Mouse (Mus musculus) forebrain, embryonic 15.5 days (tissue): Measurements from ENCODE around the gene Slit3. TPM values are rescaled to one million over a fixed set of nuclear protein-coding genes. Genes with fewer than 3 reads are reported as not detected.

Experiments
- ATAC-seq: fragments of 200-750 bp; cut with Nextera tagmentation; replicated peaks from 2 replicates; pipeline ENCODE4 v1.8.0; 2017; ENCODE audit warnings: mild to moderate bottlenecking, moderate TSS enrichment, moderate library complexity
- H3K27ac ChIP-seq: fragments of 300-500 bp; sonication (generic); replicated peaks from 2 replicates; pipeline ENCODE4 v1.5.1; 2015; ENCODE audit warnings: mild to moderate bottlenecking, inconsistent platforms
- H3K27me3 ChIP-seq: fragments of 300-500 bp; sonication (generic); 2 replicates; pipeline ENCODE4 v1.6.1; 2015; ENCODE audit warnings: inconsistent platforms
- H3K36me3 ChIP-seq: fragments of 300-500 bp; sonication (generic); 2 replicates; pipeline ENCODE4 v1.6.1; 2015; ENCODE audit warnings: mild to moderate bottlenecking, inconsistent platforms
- H3K4me1 ChIP-seq: fragments of 300-500 bp; sonication (generic); 2 replicates; pipeline ENCODE4 v1.6.1; 2015; ENCODE audit warnings: inconsistent platforms
- H3K4me2 ChIP-seq: fragments of 300-500 bp; sonication (generic); replicated peaks from 2 replicates; pipeline ENCODE4 v1.6.1; 2015; ENCODE audit warnings: mild to moderate bottlenecking, inconsistent platforms
- H3K4me3 ChIP-seq: fragments of 300-500 bp; sonication (generic); 2 replicates; pipeline ENCODE4 v1.5.1; 2015; ENCODE audit warnings: mild to moderate bottlenecking, inconsistent platforms
- H3K9ac ChIP-seq: fragments of 300-500 bp; sonication (generic); replicated peaks from 2 replicates; pipeline ENCODE4 v1.6.1; 2015; ENCODE audit warnings: mild to moderate bottlenecking, inconsistent platforms
- H3K9me3 ChIP-seq: fragments of 300-500 bp; sonication (generic); 2 replicates; pipeline ENCODE4 v1.6.1; 2016; ENCODE audit warnings: inconsistent platforms
- WGBS: fragments of 180-500 bp; shearing (Covaris S2); methylation state at CpG from one replicate; pipeline ENCODE4 v1.1.7; 2015; ENCODE audit warnings: mixed read lengths; 5-methylcytosine and 5-hydroxymethylcytosine counted together
- polyA plus RNA-seq: library from polyadenylated mRNA; unstranded; fragments of >200 nt; fragmentation: Nextera tagmentation; extraction: Ambion mirVana; gene quantifications from 2 replicates; pipeline ENCODE4 v1.2.1, GENCODE M21; 2015

Gene Slit3
- polyA plus RNA-seq, 1 experiment from 2014 or later, result 6.4 TPM

DNA sequence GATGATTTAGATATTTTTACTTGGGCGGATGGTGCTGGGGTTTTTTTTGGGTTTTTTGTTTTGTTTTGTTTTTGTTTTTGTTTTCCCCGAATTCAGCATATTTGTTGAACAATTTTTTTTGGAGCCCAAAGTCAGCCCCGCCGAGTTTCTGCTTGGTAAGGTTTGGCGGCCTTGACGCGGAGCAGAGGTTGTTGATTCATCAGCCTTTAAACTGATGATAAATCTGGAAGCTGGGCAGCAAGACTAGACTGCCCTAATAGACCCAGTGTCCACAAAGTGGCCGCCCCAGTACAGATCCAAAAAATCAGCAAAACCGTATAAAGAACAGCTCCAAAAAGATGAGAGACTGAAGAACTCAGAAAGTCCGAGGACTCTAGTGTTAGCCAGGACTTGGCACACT is 421.7 kb downstream of the Slit3 start:
- no peak for ATAC-seq
- H3K4me3 ChIP-seq, result no peak overlapping the region
- no peaks in the 10 kb centered on the region for H3K36me3 ChIP-seq
- 92% methylated on average over 10 of the region's 10 CpGs for WGBS
- H3K4me2 ChIP-seq, result no peak overlapping the region
- no peak overlapping the region for H3K27ac ChIP-seq
- H3K4me1 ChIP-seq, result peaks cover 6% of the 10 kb centered on the region
- no peak overlapping the region for H3K9ac ChIP-seq
- no peaks in the 10 kb centered on the region for H3K9me3 ChIP-seq
- H3K27me3 ChIP-seq, result peaks cover 80% of the 10 kb centered on the region

- WGBS, result 41% methylated on average over 31 of the region's 31 CpGs
- Histone ChIP-seq H3K9ac (peak overlapping the region; percentile 25; the same call in 1 of the 2 replicates), H3K9me3 (no peaks in the 10 kb centered on the region), H3K4me3 (peak overlapping the region; percentile 27), H3K4me2 (peak overlapping the region; percentile 33), H3K27me3 (peaks cover 80% of the 10 kb centered on the region), H3K4me1 (0 out of 2 replicates have a peak, but pooled peaks cover 3% of the 10 kb centered on the region), H3K27ac (no peak overlapping the region), H3K36me3 (no peaks in the 10 kb centered on the region)
- ATAC-seq, result 0 out of 2 replicates have a peak, but pooled peaks have one; percentile 35
These were observed 423.4 kb downstream of the Slit3 start for GRCm38 (mm10) chr11:35544112-35545064.

DNA sequence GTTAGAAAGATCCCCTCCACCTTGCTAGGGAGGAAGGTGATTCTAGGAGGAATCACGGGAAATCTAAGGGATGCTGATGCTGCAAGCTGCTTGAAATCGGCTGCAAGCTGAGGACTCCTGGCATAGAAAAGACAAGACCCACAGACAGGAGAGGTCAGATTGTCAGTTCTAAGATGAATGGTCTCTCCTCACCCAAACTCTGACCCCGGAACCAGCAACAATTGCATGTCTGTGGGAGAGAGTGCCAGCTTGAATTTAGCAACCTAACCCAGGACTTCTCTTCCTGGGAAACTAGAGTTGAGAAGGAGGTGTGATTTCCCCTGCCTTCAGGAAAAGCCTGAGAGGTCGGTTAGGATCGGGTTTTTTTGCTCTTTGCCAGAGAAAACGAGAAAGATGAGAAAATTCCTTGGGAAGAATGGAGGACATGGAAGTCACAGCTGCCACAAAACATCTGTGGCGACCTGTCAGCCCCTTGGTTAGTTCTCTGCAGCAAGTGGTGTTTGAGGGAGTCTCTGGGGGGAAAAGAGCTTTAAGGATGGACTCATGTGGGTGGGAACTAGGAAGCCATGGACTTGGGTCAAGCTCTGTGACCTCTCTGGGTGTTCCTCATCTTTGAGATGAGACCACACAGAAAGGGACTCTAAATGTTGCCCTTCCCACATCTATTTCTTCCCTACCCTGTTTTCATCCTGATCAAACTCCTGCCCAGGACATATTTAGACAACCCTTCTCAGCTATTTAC is 425.2 kb downstream of the Slit3 start:
- no peak overlapping the region for H3K4me3 ChIP-seq

GRCm38 (mm10) chr11:35550036-35550435 is 429.0 kb downstream of the Slit3 start:
- 93% methylated on average over 9 of the region's 9 CpGs for WGBS
- H3K27ac ChIP-seq, result no peak overlapping the region
- no peaks in the 10 kb centered on the region for H3K4me1 ChIP-seq
- no peak overlapping the region for H3K9ac ChIP-seq
- ATAC-seq, result no peak
- no peak overlapping the region for H3K4me3 ChIP-seq
- no peaks in the 10 kb centered on the region for H3K36me3 ChIP-seq
- H3K9me3 ChIP-seq, result no peaks in the 10 kb centered on the region
- peaks cover 90% of the 10 kb centered on the region for H3K27me3 ChIP-seq
- no peak overlapping the region for H3K4me2 ChIP-seq

More for the DNA sequence above, 425.2 kb downstream of the Slit3 start:
- no peak overlapping the region for H3K4me2 ChIP-seq
- ATAC-seq, result no peak
- no peak overlapping the region for H3K27ac ChIP-seq
- no peaks in the 10 kb centered on the region for H3K36me3 ChIP-seq
- WGBS, result 73% methylated on average over 7 of the region's 7 CpGs
- H3K9me3 ChIP-seq, result no peaks in the 10 kb centered on the region
- no peak overlapping the region for H3K9ac ChIP-seq
- H3K4me1 ChIP-seq, result 0 out of 2 replicates have a peak, but pooled peaks cover 3% of the 10 kb centered on the region
- peaks cover 92% of the 10 kb centered on the region for H3K27me3 ChIP-seq

DNA sequence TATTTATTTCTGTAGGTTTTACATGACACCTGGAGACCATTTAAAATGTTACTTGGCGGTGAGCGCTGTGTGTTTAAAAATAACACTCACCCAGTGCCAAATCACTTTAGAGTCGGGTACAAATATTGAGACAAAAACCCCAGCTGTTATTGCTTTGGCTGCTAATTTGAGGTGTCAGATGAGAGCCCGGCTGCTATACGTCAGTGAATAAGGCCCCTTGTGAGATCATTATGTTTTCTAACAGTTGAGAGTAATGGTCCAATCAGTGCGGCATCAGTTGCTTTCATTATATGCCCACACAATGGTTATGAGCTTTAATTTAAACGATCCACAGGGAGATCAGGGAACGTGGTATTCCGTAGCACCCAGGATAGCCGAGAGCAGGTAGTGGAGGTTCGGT is 435.2 kb downstream of the Slit3 start:
- Histone ChIP-seq H3K4me2 (no peak overlapping the region), H3K9ac (no peak overlapping the region), H3K9me3 (no peaks in the 10 kb centered on the region), H3K27me3 (peaks cover 87% of the 10 kb centered on the region), H3K27ac (no peak overlapping the region), H3K4me1 (peaks cover 18% of the 10 kb centered on the region), H3K4me3 (no peak overlapping the region), H3K36me3 (no peaks in the 10 kb centered on the region)
- 5% methylated on average over 11 of the region's 11 CpGs for WGBS
- ATAC-seq, result peak; percentile 91

DNA sequence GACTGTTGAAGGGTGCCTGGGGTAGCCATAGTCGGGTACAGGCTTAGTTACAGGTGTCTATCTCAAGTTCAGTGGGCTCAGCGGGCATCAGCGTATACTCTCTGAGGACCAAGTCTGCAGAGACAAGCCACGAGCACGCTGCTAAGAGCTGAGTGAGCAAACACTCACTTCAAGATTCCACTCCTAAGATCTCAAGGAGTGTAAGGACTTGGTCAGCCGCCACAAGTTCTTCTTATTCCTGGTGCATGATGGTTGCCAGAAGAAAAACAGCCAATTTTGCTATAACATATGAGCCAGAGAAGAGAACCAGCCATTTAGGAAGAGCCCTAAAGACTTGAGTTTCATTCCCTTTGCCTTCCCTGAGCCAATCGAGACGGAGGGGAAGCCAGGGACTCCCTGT is 436.5 kb downstream of the Slit3 start:
- Histone ChIP-seq H3K27ac (no peak overlapping the region), H3K36me3 (no peaks in the 10 kb centered on the region), H3K4me2 (no peak overlapping the region), H3K4me1 (peaks cover 18% of the 10 kb centered on the region), H3K9me3 (no peaks in the 10 kb centered on the region), H3K9ac (no peak overlapping the region), H3K27me3 (peaks cover 88% of the 10 kb centered on the region), H3K4me3 (no peak overlapping the region)
- 86% methylated on average over 8 of the region's 8 CpGs for WGBS
- no peak for ATAC-seq

DNA sequence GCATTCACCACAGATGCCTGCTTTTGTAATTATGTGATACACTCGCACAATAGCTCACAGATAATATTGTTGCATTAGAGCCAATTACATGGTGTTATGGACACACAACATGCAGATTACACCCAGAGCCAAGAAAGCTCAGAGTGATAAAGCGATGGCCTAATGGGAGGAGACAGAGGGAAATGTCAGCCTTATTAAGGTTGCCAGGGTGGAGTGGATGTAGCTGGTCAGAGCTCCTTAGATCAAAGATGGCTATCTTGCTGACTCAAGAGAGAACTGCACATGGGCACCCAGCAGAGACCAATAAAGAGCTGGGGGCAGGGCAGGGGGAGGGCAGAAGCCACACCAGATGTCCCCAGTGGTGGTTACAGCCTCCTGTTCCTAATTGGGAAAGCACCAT is 437.3 kb downstream of the Slit3 start:
- Histone ChIP-seq H3K4me1 (peaks cover 18% of the 10 kb centered on the region), H3K4me2 (no peak overlapping the region), H3K27ac (no peak overlapping the region), H3K27me3 (peaks cover 86% of the 10 kb centered on the region), H3K36me3 (no peaks in the 10 kb centered on the region), H3K9ac (no peak overlapping the region), H3K4me3 (no peak overlapping the region), H3K9me3 (no peaks in the 10 kb centered on the region)
- WGBS, result 76% methylated on average over 2 of the region's 2 CpGs
- no peak for ATAC-seq

DNA sequence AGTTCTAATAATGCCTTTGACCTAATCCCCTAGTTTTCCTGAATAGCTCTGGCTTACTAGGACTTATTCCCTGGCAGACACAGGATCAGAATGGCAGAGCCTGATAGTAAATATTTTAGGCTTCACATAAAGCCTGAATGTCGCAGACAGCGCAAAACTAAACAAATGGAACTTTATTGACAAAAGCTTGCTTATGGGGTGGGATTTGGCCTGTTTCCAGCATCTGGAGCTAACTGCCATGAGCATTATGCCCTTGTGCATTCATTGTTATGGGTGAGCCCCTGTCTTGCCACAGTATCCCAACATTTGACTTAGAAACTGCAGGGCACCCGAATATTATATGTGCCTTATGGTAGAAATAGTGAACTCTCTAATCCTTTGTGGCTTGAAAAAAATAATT is 438.4 kb downstream of the Slit3 start:
- no peak overlapping the region for H3K4me2 ChIP-seq
- H3K36me3 ChIP-seq, result no peaks in the 10 kb centered on the region
- peaks cover 86% of the 10 kb centered on the region for H3K27me3 ChIP-seq
- WGBS, result 36% methylated on average over 3 of the region's 3 CpGs
- H3K4me1 ChIP-seq, result peaks cover 18% of the 10 kb centered on the region
- no peak for ATAC-seq
- no peak overlapping the region for H3K4me3 ChIP-seq
- H3K27ac ChIP-seq, result no peak overlapping the region
- no peaks in the 10 kb centered on the region for H3K9me3 ChIP-seq
- H3K9ac ChIP-seq, result no peak overlapping the region

GRCm38 (mm10) chr11:35561760-35562159 is 440.7 kb downstream of the Slit3 start:
- H3K27ac ChIP-seq, result no peak overlapping the region

DNA sequence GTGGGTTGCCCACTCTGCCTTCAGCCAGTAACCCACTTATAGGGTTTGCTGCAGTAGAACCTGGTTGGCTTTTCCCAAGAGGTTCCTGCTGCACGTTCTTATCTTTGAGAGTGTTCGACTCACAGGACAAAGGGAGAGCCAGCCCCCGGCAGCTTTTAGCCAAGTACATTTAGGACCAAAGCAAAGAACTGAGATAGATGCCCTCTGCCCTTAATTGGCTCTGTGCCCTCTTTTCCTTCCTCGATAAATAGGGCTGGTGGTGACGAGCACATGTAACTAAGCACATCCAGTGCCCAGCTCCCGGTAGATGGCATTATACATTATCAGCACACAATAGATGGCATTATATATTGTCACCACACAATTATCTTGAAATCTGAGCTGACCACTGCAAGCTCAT is 444.3 kb downstream of the Slit3 start:
- no peak overlapping the region for H3K4me3 ChIP-seq
- no peaks in the 10 kb centered on the region for H3K4me1 ChIP-seq
- H3K27ac ChIP-seq, result no peak overlapping the region
- ATAC-seq, result no peak
- H3K36me3 ChIP-seq, result no peaks in the 10 kb centered on the region
- no peak overlapping the region for H3K9ac ChIP-seq
- peaks cover 88% of the 10 kb centered on the region for H3K27me3 ChIP-seq
- no peak overlapping the region for H3K4me2 ChIP-seq
- 41% methylated on average over 6 of the region's 6 CpGs for WGBS
- H3K9me3 ChIP-seq, result no peaks in the 10 kb centered on the region

More at GRCm38 (mm10) chr11:35561760-35562159, 440.7 kb downstream of the Slit3 start:
- Histone ChIP-seq H3K36me3 (no peaks in the 10 kb centered on the region), H3K4me1 (peaks cover 7% of the 10 kb centered on the region), H3K27me3 (peaks cover 91% of the 10 kb centered on the region), H3K9ac (no peak overlapping the region), H3K4me3 (no peak overlapping the region), H3K9me3 (no peaks in the 10 kb centered on the region), H3K4me2 (no peak overlapping the region)
- 38% methylated on average over 9 of the region's 9 CpGs for WGBS
- ATAC-seq, result no peak

DNA sequence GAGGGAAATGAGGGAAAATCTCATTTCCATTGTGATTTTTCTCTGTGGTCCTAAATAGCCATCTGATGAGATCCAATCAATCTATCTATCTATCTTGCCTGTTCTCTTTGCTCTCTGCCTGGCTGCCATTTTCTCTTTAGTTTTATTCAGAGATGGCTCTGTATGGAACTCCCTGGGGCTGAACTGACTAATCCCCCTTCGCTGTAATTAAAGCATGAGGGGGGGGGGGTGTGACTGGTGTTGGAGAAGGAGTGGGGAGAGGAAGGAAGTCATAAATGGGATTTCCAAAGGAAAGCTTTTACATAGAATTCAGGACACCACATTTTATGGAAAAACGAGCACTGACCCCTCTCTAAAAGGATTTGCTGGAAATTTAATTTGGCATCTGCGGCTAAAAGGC is 445.7 kb downstream of the Slit3 start:
- no peak for ATAC-seq
- WGBS, result 15% methylated on average over 3 of the region's 3 CpGs

More for the DNA sequence above, 445.7 kb downstream of the Slit3 start:
- Histone ChIP-seq H3K9ac (no peak overlapping the region), H3K27ac (no peak overlapping the region), H3K4me3 (no peak overlapping the region), H3K4me2 (no peak overlapping the region), H3K27me3 (peaks cover 84% of the 10 kb centered on the region), H3K36me3 (no peaks in the 10 kb centered on the region), H3K4me1 (no peaks in the 10 kb centered on the region), H3K9me3 (no peaks in the 10 kb centered on the region)
